In genomic region chr10:108531111-108531510, GRCm38 (mm10) we compare ENCODE assay signal across 23 mouse cellular contexts.
DNase-seq lines count a peak whose midpoint lies in the region; ATAC-seq and TF ChIP-seq lines count a peak whose summit lies in the region.
"Had no signal": no experiment of that assay in that cellular context is flagged by ENCODE, and none has a peak within 500 bp of the region (broad histone marks: within the 10 kb centered on the region; RNA-seq: fewer than 3 reads in every experiment).

No protein-coding gene starts in this region.

- no peaks in the 10 kb centered on the region for H3K27me3 ChIP-seq in midbrain, embryonic 13.5 days
- H3K27me3 ChIP-seq in midbrain, embryonic 15.5 days (replicated peaks) = no peaks in the 10 kb centered on the region
- no peaks in the 10 kb centered on the region for H3K27me3 ChIP-seq in stomach, postnatal 0 days (ENCODE audit: control insufficient read depth, insufficient read depth, low read length)
- no peaks in the 10 kb centered on the region for H3K27me3 ChIP-seq in hindbrain, embryonic 10.5 days (ENCODE audit: insufficient read depth, poor library complexity, severe bottlenecking)
- H3K27me3 ChIP-seq: embryonic facial prominence, embryonic 15.5 days; hindbrain, embryonic 12.5 days had no signal

- peak overlapping the region; percentile 45; the same call in 1 of the 2 replicates for H3K27ac ChIP-seq in left cerebral cortex, adult 2 months
- no peak overlapping the region for H3K27ac ChIP-seq in midbrain, embryonic 13.5 days
- H3K27ac ChIP-seq in midbrain, embryonic 15.5 days = no peak overlapping the region
- H3K27ac ChIP-seq in stomach, postnatal 0 days (replicated peaks) = no peak overlapping the region
- H3K27ac ChIP-seq in hindbrain, embryonic 10.5 days = no peak overlapping the region; the same call in 1 of the 2 replicates
- H3K27ac ChIP-seq: embryonic facial prominence, embryonic 15.5 days; hindbrain, embryonic 12.5 days; limb, embryonic 10.5 days had no signal

- no peaks in the 10 kb centered on the region for H3K36me3 ChIP-seq in midbrain, embryonic 13.5 days
- no peaks in the 10 kb centered on the region for H3K36me3 ChIP-seq in midbrain, embryonic 15.5 days (replicated peaks)
- no peaks in the 10 kb centered on the region for H3K36me3 ChIP-seq in stomach, postnatal 0 days (ENCODE audit: control insufficient read depth, insufficient read depth, low read length)
- H3K36me3 ChIP-seq in hindbrain, embryonic 10.5 days = no peaks in the 10 kb centered on the region
- H3K36me3 ChIP-seq: embryonic facial prominence, embryonic 15.5 days; G1E; hindbrain, embryonic 12.5 days; limb, embryonic 10.5 days had no signal

- no peak overlapping the region for H3K4me2 ChIP-seq in midbrain, embryonic 13.5 days (replicated peaks)
- no peak overlapping the region for H3K4me2 ChIP-seq in midbrain, embryonic 15.5 days
- no peak overlapping the region for H3K4me2 ChIP-seq in stomach, postnatal 0 days (replicated peaks; ENCODE audit: low read depth)
- H3K4me2 ChIP-seq: embryonic facial prominence, embryonic 15.5 days; hindbrain, embryonic 12.5 days had no signal

- 16% methylated on average over 4 of the region's 4 CpGs for WGBS in midbrain, embryonic 13.5 days
- WGBS in midbrain, embryonic 15.5 days = 28% methylated on average over 4 of the region's 4 CpGs
- WGBS in stomach, postnatal 0 days = 39% methylated on average over 4 of the region's 4 CpGs
- WGBS in hindbrain, embryonic 10.5 days = 33% methylated on average over 4 of the region's 4 CpGs

- intact Hi-C loops in left cerebral cortex, adult 2 months (cut with DNase I) = no loop called here
- intact Hi-C loops in left cerebral cortex, postnatal 25 days (cut with DNase I) = loop anchor here (10.0 kb wide), 1 partner anchor 226 kb away; no protein-coding TSS in a partner anchor

- ATAC-seq in frontal cortex, adult (ENCODE audit: low TSS enrichment) = peak; percentile 8; the same call in 1 of the 2 replicates
- 0 out of 2 replicates have a peak, but pooled peaks have one; percentile 48 for ATAC-seq in midbrain, embryonic 13.5 days
- ATAC-seq in midbrain, embryonic 15.5 days (replicated peaks) = no peak
- ATAC-seq in stomach, postnatal 0 days (ENCODE audit: low FRiP score, low TSS enrichment) = 0 out of 2 replicates have a peak, but pooled peaks have one; percentile 18
- ATAC-seq: liver, postnatal 0 days had no signal

- no peak for TF ChIP-seq CTCF in left cerebral cortex, adult 2 months (IDR thresholded peaks at IDR 0.05)
- no peak for TF ChIP-seq CTCF in stomach, postnatal 0 days (IDR thresholded peaks at IDR 0.05; ENCODE audit: low read depth)

- no peaks in the 10 kb centered on the region for H3K9me3 ChIP-seq in midbrain, embryonic 13.5 days
- no peaks in the 10 kb centered on the region for H3K9me3 ChIP-seq in midbrain, embryonic 15.5 days
- H3K9me3 ChIP-seq in stomach, postnatal 0 days (ENCODE audit: control insufficient read depth, low read length) = no peaks in the 10 kb centered on the region
- H3K9me3 ChIP-seq in hindbrain, embryonic 10.5 days = no peaks in the 10 kb centered on the region
- H3K9me3 ChIP-seq: embryonic facial prominence, embryonic 15.5 days; G1E; hindbrain, embryonic 12.5 days; limb, embryonic 10.5 days had no signal

- no peak for DNase-seq in frontal cortex, postnatal 10 days (ENCODE audit: low spot score in 2 of 2)
- no peak for DNase-seq in left cerebral cortex, adult 2 months (ENCODE audit: extremely low spot score in 1 of 2, low spot score in 2 of 2)
- DNase-seq in left cerebral cortex, postnatal 25 days (ENCODE audit: low spot score in 2 of 2) = no peak
- no peak for DNase-seq in stomach, postnatal 0 days (ENCODE audit: low spot score)
- DNase-seq in hindbrain, embryonic 10.5 days (ENCODE audit: low spot score) = no peak
- DNase-seq: adrenal gland, postnatal 14 days; cerebellum, adult 11 months; cerebellum, postnatal 14 days; gastrocnemius, postnatal 10 days; heart, adult 18-20 months; heart, postnatal 10 days; kidney, adult 11 months; kidney, postnatal 10 days; liver, postnatal 0 days; thymus, postnatal 14 days had no signal

- TF ChIP-seq EP300 in stomach, postnatal 0 days (optimal IDR thresholded peaks at IDR 0.05) = no peak

- H3K9ac ChIP-seq in midbrain, embryonic 13.5 days (replicated peaks) = no peak overlapping the region
- H3K9ac ChIP-seq in midbrain, embryonic 15.5 days = no peak overlapping the region
- H3K9ac ChIP-seq in stomach, postnatal 0 days (ENCODE audit: low read length) = no peak overlapping the region
- H3K9ac ChIP-seq: embryonic facial prominence, embryonic 15.5 days; hindbrain, embryonic 12.5 days; liver, postnatal 0 days had no signal

- H3K4me3 ChIP-seq in left cerebral cortex, adult 2 months = no peak overlapping the region
- H3K4me3 ChIP-seq in midbrain, embryonic 13.5 days (replicated peaks) = no peak overlapping the region
- no peak overlapping the region for H3K4me3 ChIP-seq in midbrain, embryonic 15.5 days
- H3K4me3 ChIP-seq in stomach, postnatal 0 days (ENCODE audit: low read depth, low read length) = no peak overlapping the region
- H3K4me3 ChIP-seq in hindbrain, embryonic 10.5 days = no peak overlapping the region
- H3K4me3 ChIP-seq: embryonic facial prominence, embryonic 15.5 days; hindbrain, embryonic 12.5 days; limb, embryonic 10.5 days; myocyte had no signal

- peaks cover 8% of the 10 kb centered on the region; the same call in 1 of the 2 replicates for H3K4me1 ChIP-seq in midbrain, embryonic 13.5 days (replicated peaks)
- 0 out of 2 replicates have a peak, but pooled peaks cover 2% of the 10 kb centered on the region for H3K4me1 ChIP-seq in midbrain, embryonic 15.5 days
- H3K4me1 ChIP-seq in stomach, postnatal 0 days (replicated peaks; ENCODE audit: control insufficient read depth, insufficient read depth) = no peaks in the 10 kb centered on the region; the same call in 1 of the 2 replicates
- H3K4me1 ChIP-seq in hindbrain, embryonic 10.5 days (replicated peaks) = peaks cover 10% of the 10 kb centered on the region; the same call in 1 of the 2 replicates
- H3K4me1 ChIP-seq: limb, embryonic 10.5 days had no signal
